Mouse (Mus musculus) MEL (cell line): Measurements from ENCODE around the gene Lemd1. TPM values are rescaled to one million over a fixed set of nuclear protein-coding genes. Genes with fewer than 3 reads are reported as not detected.

Source experiments
- DNase-seq: peaks from one replicate; pipeline ENCODE4 v3.0.0; 2011; ENCODE audit warnings: low read depth, low spot score
- H3K27ac ChIP-seq: 2 replicates; pipeline ENCODE4 v1.5.1; 2012; ENCODE audit warnings: low read depth, mild to moderate bottlenecking, control low read depth, low read length, moderate library complexity; ENCODE audit not compliant: control insufficient read depth
- H3K27me3 ChIP-seq, 2 experiments: fragments of 150-350 bp in 1 of 2; sonication (generic) in 1 of 2; 2 replicates each; pipeline ENCODE4 v1.6.1; 2012; ENCODE audit warnings: low read length in 2 of 2, mild to moderate bottlenecking in 2 of 2, improper control_type of control experiment in 1 of 2, moderate library complexity in 1 of 2; ENCODE audit not compliant: insufficient read depth in 2 of 2, control insufficient read depth in 1 of 2
- H3K36me3 ChIP-seq, 2 experiments: 2 replicates each; pipeline ENCODE4 v1.6.1; 2012 to 2014; ENCODE audit warnings: low read length in 2 of 2, improper control_type of control experiment in 1 of 2, inconsistent platforms in 1 of 2, mild to moderate bottlenecking in 1 of 2; ENCODE audit not compliant: insufficient read depth in 2 of 2, control insufficient read depth in 1 of 2
- H3K4me1 ChIP-seq, 2 experiments: fragments of 150-350 bp in 1 of 2; sonication (generic) in 1 of 2; 2 replicates each; pipeline ENCODE4 v1.6.1; 2012; ENCODE audit warnings: low read length in 2 of 2, improper control_type of control experiment in 1 of 2, mild to moderate bottlenecking in 1 of 2; ENCODE audit not compliant: insufficient read depth in 2 of 2, control insufficient read depth in 1 of 2
- H3K4me3 ChIP-seq, 2 experiments: fragments of 150-350 bp in 1 of 2; sonication (generic) in 1 of 2; 2 replicates each; pipeline ENCODE4 v1.5.1; 2012; ENCODE audit warnings: low read depth in 2 of 2, low read length in 2 of 2, mild to moderate bottlenecking in 2 of 2, moderate library complexity in 2 of 2, control low read depth in 1 of 2, improper control_type of control experiment in 1 of 2; ENCODE audit not compliant: control insufficient read depth in 1 of 2, insufficient read depth in 1 of 2
- H3K79me2 ChIP-seq: 2 replicates; pipeline ENCODE4 v1.6.1; 2012; ENCODE audit warnings: mild to moderate bottlenecking, low read length, moderate library complexity; ENCODE audit not compliant: control insufficient read depth, poor library complexity, insufficient read depth
- H3K9ac ChIP-seq: 2 replicates; pipeline ENCODE4 v1.6.1; 2012; ENCODE audit warnings: low read depth, mild to moderate bottlenecking, control low read depth, low read length, moderate library complexity; ENCODE audit not compliant: control insufficient read depth, poor library complexity, severe bottlenecking
- H3K9me3 ChIP-seq: fragments of 150-350 bp; sonication (generic); replicated peaks from 2 replicates; pipeline ENCODE4 v1.6.1; 2012; ENCODE audit warnings: mild to moderate bottlenecking, low read length, improper control_type of control experiment, moderate library complexity; ENCODE audit not compliant: insufficient read depth
- E2F4 ChIP-seq: IDR thresholded peaks from 2 replicates; pipeline ENCODE4 v1.6.1; 2011; ENCODE audit warnings: low read depth, low read length, improper control_type of control experiment, borderline replicate concordance
- GABPA ChIP-seq: IDR thresholded peaks from 2 replicates; pipeline ENCODE4 v1.6.1; 2012; ENCODE audit warnings: low read depth, mild to moderate bottlenecking, inconsistent platforms, low read length, improper control_type of control experiment, moderate library complexity
- GATA1 ChIP-seq: IDR thresholded peaks from 2 replicates; pipeline ENCODE4 v1.6.1; 2011; ENCODE audit warnings: low read depth, low read length, improper control_type of control experiment
- HCFC1 ChIP-seq: IDR thresholded peaks from 2 replicates; pipeline ENCODE4 v1.6.1; 2012; ENCODE audit warnings: low read depth, mild to moderate bottlenecking, inconsistent platforms, low read length, improper control_type of control experiment, moderate library complexity
- MAFK ChIP-seq: IDR thresholded peaks from 2 replicates; pipeline ENCODE4 v1.6.1; 2011; ENCODE audit warnings: low read depth, mild to moderate bottlenecking, low read length, improper control_type of control experiment, borderline replicate concordance
- MAX ChIP-seq: IDR thresholded peaks from 2 replicates; pipeline ENCODE4 v1.6.1; 2011; ENCODE audit warnings: low read length, improper control_type of control experiment
- MYB ChIP-seq: IDR thresholded peaks from 2 replicates; pipeline ENCODE4 v1.6.1; 2011; ENCODE audit warnings: mild to moderate bottlenecking, low read depth, low read length, improper control_type of control experiment
- NELFE ChIP-seq: IDR thresholded peaks from 2 replicates; pipeline ENCODE4 v1.6.1; 2011; ENCODE audit warnings: low read depth, low read length, improper control_type of control experiment
- POLR2A ChIP-seq, 2 experiments: IDR thresholded peaks; 2 replicates each; pipeline ENCODE4 v1.6.1; 2011 to 2012; ENCODE audit warnings: low read length in 2 of 2, mild to moderate bottlenecking in 2 of 2, control low read depth in 1 of 2, improper control_type of control experiment in 1 of 2, low read depth in 1 of 2, moderate library complexity in 1 of 2; ENCODE audit not compliant: control insufficient read depth in 1 of 2, insufficient read depth in 1 of 2, poor library complexity in 1 of 2
- RAD21 ChIP-seq: IDR thresholded peaks from 2 replicates; pipeline ENCODE4 v1.6.1; 2011; ENCODE audit warnings: mild to moderate bottlenecking, low read depth, low read length, improper control_type of control experiment
- RCOR1 ChIP-seq: IDR thresholded peaks from 2 replicates; pipeline ENCODE4 v1.6.1; 2012; ENCODE audit warnings: low read depth, mild to moderate bottlenecking, inconsistent platforms, low read length, improper control_type of control experiment
- SIN3A ChIP-seq: IDR thresholded peaks from 2 replicates; pipeline ENCODE4 v1.6.1; 2012; ENCODE audit warnings: low read length, improper control_type of control experiment, inconsistent platforms
- SMC3 ChIP-seq: IDR thresholded peaks from 2 replicates; pipeline ENCODE4 v1.6.1; 2011; ENCODE audit warnings: low read depth, low read length, improper control_type of control experiment
- TBP ChIP-seq: IDR thresholded peaks from 2 replicates; pipeline ENCODE4 v1.8.0; 2011; ENCODE audit warnings: low read depth, low read length, improper control_type of control experiment
- TCF12 ChIP-seq: IDR thresholded peaks from 2 replicates; pipeline ENCODE4 v1.6.1; 2014; ENCODE audit warnings: low read depth, mild to moderate bottlenecking, inconsistent platforms, low read length, improper control_type of control experiment, moderate library complexity
- UBTF ChIP-seq: IDR thresholded peaks from 2 replicates; pipeline ENCODE4 v1.6.1; 2012; ENCODE audit warnings: low read depth, mild to moderate bottlenecking, inconsistent platforms, low read length, improper control_type of control experiment, moderate library complexity, borderline replicate concordance; ENCODE audit not compliant: insufficient read depth
- USF2 ChIP-seq, 2 experiments: IDR thresholded peaks; 2 replicates each; pipeline ENCODE4 v1.6.1; 2011 to 2012; ENCODE audit warnings: improper control_type of control experiment in 2 of 2, low read length in 2 of 2, borderline replicate concordance in 1 of 2, inconsistent platforms in 1 of 2, low read depth in 1 of 2, mild to moderate bottlenecking in 1 of 2; ENCODE audit not compliant: insufficient read depth in 1 of 2
- ZKSCAN1 ChIP-seq: IDR thresholded peaks from 2 replicates; pipeline ENCODE4 v1.6.1; 2012; ENCODE audit warnings: low read depth, mild to moderate bottlenecking, inconsistent platforms, low read length, improper control_type of control experiment, moderate library complexity
- ZNF384 ChIP-seq: IDR thresholded peaks from 2 replicates; pipeline ENCODE4 v1.6.1; 2012; ENCODE audit warnings: low read depth, mild to moderate bottlenecking, inconsistent platforms, low read length, improper control_type of control experiment
- polyA plus RNA-seq, 2 experiments: library from polyadenylated mRNA; stranded (reverse) in 1 of 2; unstranded in 1 of 2; fragments of >175 nt in 1 of 2; fragments of >200 nt in 1 of 2; gene quantifications; 2 replicates each; pipeline versions ENCODE4 v1.2.1 to v1.2.4; 2012; ENCODE audit warnings: low replicate concordance in 2 of 2, low read depth in 1 of 2; ENCODE audit not compliant: insufficient read length in 2 of 2, insufficient read depth in 1 of 2, missing spikeins in 1 of 2
- total RNA-seq: library from RNA; depleted of rRNA; stranded (reverse); fragments of 300-350 nt; gene quantifications from 2 replicates; pipeline ENCODE4 v1.2.3, GENCODE M21; 2012

Gene Lemd1
- total and polyA plus RNA-seq, 3 experiments: not detected

GRCm38 (mm10) chr1:132143079-132143478 lies 48.2 kb upstream of the Lemd1 start:
- Histone ChIP-seq H3K4me1 (peaks cover 0 to 10% of the 10 kb centered on the region in 2 experiments; a peak in 2 of 4 replicates), H3K9ac (no peak overlapping the region), H3K9me3 (no peaks in the 10 kb centered on the region), H3K36me3 (no peaks in the 10 kb centered on the region), H3K27me3 (no peaks in the 10 kb centered on the region; a peak in 1 of 4 replicates), H3K79me2 (no peaks in the 10 kb centered on the region; the same call in 1 of the 2 replicates), H3K4me3 (no peak overlapping the region), H3K27ac (no peak overlapping the region)
- TF ChIP-seq GABPA (no peak), SIN3A (no peak), TBP (no peak), MYB (no peak), TCF12 (no peak), RCOR1 (no peak), GATA1 (no peak), UBTF (no peak)
- DNase-seq: peak; percentile 16

DNA sequence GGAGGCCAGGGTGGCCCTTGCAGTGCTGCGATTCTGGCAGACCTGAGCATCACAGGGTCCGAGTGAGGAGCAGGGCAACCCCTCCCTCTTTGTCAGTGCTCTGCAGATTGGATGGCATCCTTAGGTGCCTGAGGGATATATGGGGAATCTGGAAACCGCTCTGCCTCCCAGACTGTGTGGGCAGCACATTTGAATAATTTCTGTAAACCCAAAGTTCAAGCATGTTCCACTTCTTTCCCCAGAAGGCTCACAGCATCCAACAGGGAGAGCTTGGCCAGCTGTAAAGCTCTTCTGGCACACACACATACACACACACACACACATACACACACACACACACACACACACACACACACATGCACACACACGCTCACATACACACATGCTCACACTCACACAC lies 47.5 kb upstream of the Lemd1 start:
- H3K79me2 ChIP-seq: no peaks in the 10 kb centered on the region; the same call in 1 of the 2 replicates
- no peak for DNase-seq
- no peak overlapping the region for H3K9ac ChIP-seq
- H3K27ac ChIP-seq: no peak overlapping the region
- no peak for TF ChIP-seq HCFC1
- no peaks in the 10 kb centered on the region; a peak in 1 of 4 replicates for H3K27me3 ChIP-seq
- H3K4me1 ChIP-seq: peaks cover 0 to 6% of the 10 kb centered on the region in 2 experiments; a peak in 2 of 4 replicates
- H3K36me3 ChIP-seq: no peaks in the 10 kb centered on the region
- no peak overlapping the region for H3K4me3 ChIP-seq
- no peaks in the 10 kb centered on the region for H3K9me3 ChIP-seq

DNA sequence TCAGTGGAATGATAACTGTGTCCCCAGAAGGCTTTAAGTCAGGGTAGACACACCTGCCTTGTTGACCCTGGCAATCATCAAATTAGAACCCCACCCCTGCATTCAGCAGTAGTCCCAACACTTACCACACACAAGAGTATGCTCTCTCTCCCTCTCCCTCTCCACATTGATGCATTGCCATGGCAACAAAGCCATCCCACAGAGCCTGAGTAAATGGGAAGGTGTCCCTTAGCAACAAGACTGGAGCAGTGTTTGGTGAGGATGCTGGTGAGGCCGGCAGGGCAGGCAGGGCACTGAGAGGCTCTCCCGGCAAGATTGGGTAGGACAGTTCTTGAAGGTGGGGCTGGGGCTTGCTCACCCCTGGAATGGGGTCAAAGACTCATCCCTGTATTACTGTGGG lies 47.0 kb upstream of the Lemd1 start:
- no peak for DNase-seq
- no peak overlapping the region for H3K9ac ChIP-seq
- no peak for TF ChIP-seq ZKSCAN1
- no peak for TF ChIP-seq NELFE
- TF ChIP-seq USF2 (IDR thresholded peaks at IDR 0.05; ENCODE audit: borderline replicate concordance in 1 of 2, insufficient read depth in 1 of 2, low read depth in 1 of 2, low read length in 2 of 2): no peak
- TF ChIP-seq POLR2A (IDR thresholded peaks at IDR 0.05; ENCODE audit: control insufficient read depth in 1 of 2, insufficient read depth in 1 of 2, low read depth in 1 of 2, low read length in 2 of 2, poor library complexity in 1 of 2): no peak
- no peak for TF ChIP-seq MAX
- TF ChIP-seq E2F4: no peak
- TF ChIP-seq GABPA: no peak
- TF ChIP-seq ZNF384: no peak
- TF ChIP-seq MAFK: no peak
- TF ChIP-seq RAD21: no peak
- TF ChIP-seq UBTF: no peak
- no peak for TF ChIP-seq TCF12
- TF ChIP-seq SMC3: no peak
- no peaks in the 10 kb centered on the region; the same call in 1 of the 2 replicates for H3K79me2 ChIP-seq
- no peaks in the 10 kb centered on the region for H3K36me3 ChIP-seq
- peaks cover 0 to 6% of the 10 kb centered on the region in 2 experiments; a peak in 1 of 4 replicates for H3K4me1 ChIP-seq
- no peaks in the 10 kb centered on the region for H3K9me3 ChIP-seq
- H3K27ac ChIP-seq: no peak overlapping the region
- H3K27me3 ChIP-seq: no peaks in the 10 kb centered on the region; a peak in 1 of 4 replicates
- no peak overlapping the region for H3K4me3 ChIP-seq
